Mouse (Mus musculus): ENCODE results near the gene U2af1l4. TPM values are rescaled to one million over a fixed set of nuclear protein-coding genes. Genes with fewer than 3 reads are reported as not detected.
A peak's percentile ranks its signal among the peaks of the same experiment; 100 is the strongest.

The U2af1l4 gene
- polyA plus RNA-seq, 1 experiment = 73.9 TPM

GRCm38 (mm10) chr7:30553810-30554584 lies 9.1 kb upstream of the U2af1l4 start:
- no peak for TF ChIP-seq CTCF (IDR thresholded peaks at IDR 0.05; ENCODE audit: low read depth, low read length)
- TF ChIP-seq POLR2A (IDR thresholded peaks at IDR 0.05; ENCODE audit: insufficient read depth, low read length) = no peak
- TF ChIP-seq EP300 (IDR thresholded peaks at IDR 0.05; ENCODE audit: insufficient read depth, low read depth, low read length) = no peak
- Histone ChIP-seq H3K4me1 (ENCODE audit: control insufficient read depth, insufficient read depth, low read length) (peaks cover 3% of the 10 kb centered on the region), H3K9me3 (replicated peaks; ENCODE audit: control insufficient read depth, insufficient read depth, low read length, poor library complexity, severe bottlenecking) (no peaks in the 10 kb centered on the region), H3K36me3 (ENCODE audit: control insufficient read depth, insufficient read depth, low read length, poor library complexity, severe bottlenecking) (peaks cover 16% of the 10 kb centered on the region), H3K27ac (ENCODE audit: insufficient read depth, low read length) (no peak overlapping the region), H3K27me3 (ENCODE audit: control insufficient read depth, insufficient read depth, low read length, poor library complexity, severe bottlenecking) (no peaks in the 10 kb centered on the region), H3K4me3 (ENCODE audit: low read depth, low read length) (no peak overlapping the region), H3K9ac (ENCODE audit: low read depth, poor library complexity, severe bottlenecking) (peak overlapping the region; percentile 82; the same call in 1 of the 2 replicates)

DNA sequence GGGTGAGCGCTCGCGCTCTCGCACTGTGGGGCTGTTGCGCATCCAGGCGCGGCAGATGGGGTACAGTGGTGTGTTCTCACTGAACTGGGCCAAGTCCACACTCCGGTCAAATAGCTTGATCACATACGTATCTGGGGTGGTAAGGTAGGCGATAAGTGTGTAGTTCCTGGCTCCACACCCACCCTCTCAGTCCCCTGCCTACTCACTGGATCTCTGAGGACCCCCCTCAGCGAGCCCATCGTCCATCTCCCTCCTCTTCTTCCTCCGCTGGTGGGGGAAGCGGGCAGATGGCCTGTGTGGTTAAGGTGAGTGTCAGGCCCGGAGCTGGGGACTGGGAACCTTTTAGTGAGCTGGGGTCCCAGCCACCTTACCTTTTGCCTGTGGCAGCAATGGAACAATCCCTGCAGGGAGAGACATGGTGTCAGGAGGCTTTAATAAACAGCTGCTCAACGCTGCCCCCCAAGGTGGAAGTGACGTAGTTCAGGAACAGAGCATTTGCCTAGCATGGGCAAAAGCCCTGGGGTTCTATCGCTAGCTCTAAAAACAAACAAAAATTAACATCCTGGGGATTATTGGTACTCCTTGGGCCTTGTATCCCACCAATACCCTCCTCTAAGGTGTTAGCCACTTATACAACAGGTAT lies 6.1 kb upstream of the U2af1l4 start:
- Histone ChIP-seq H3K36me3 (ENCODE audit: control insufficient read depth, insufficient read depth, low read length, poor library complexity, severe bottlenecking) (peaks cover 16% of the 10 kb centered on the region), H3K4me3 (ENCODE audit: low read depth, low read length) (no peak overlapping the region), H3K27ac (ENCODE audit: insufficient read depth, low read length) (no peak overlapping the region), H3K9ac (ENCODE audit: low read depth, poor library complexity, severe bottlenecking) (no peak overlapping the region), H3K4me1 (ENCODE audit: control insufficient read depth, insufficient read depth, low read length) (peaks cover 3% of the 10 kb centered on the region), H3K9me3 (replicated peaks; ENCODE audit: control insufficient read depth, insufficient read depth, low read length, poor library complexity, severe bottlenecking) (no peaks in the 10 kb centered on the region), H3K27me3 (ENCODE audit: control insufficient read depth, insufficient read depth, low read length, poor library complexity, severe bottlenecking) (no peaks in the 10 kb centered on the region)
- TF ChIP-seq POLR2A (IDR thresholded peaks at IDR 0.05; ENCODE audit: insufficient read depth, low read length) (no peak), CTCF (IDR thresholded peaks at IDR 0.05; ENCODE audit: low read depth, low read length) (peak; percentile 14)

GRCm38 (mm10) chr7:30557901-30558514 lies 5.1 kb upstream of the U2af1l4 start:
- H3K9ac ChIP-seq (ENCODE audit: low read depth, poor library complexity, severe bottlenecking) = 0 out of 2 replicates have a peak overlapping the region, but pooled peaks have one; percentile 74
- H3K27ac ChIP-seq (ENCODE audit: insufficient read depth, low read length) = no peak overlapping the region
- H3K27me3 ChIP-seq (ENCODE audit: control insufficient read depth, insufficient read depth, low read length, poor library complexity, severe bottlenecking) = no peaks in the 10 kb centered on the region
- H3K36me3 ChIP-seq (ENCODE audit: control insufficient read depth, insufficient read depth, low read length, poor library complexity, severe bottlenecking) = peaks cover 16% of the 10 kb centered on the region
- H3K9me3 ChIP-seq (replicated peaks; ENCODE audit: control insufficient read depth, insufficient read depth, low read length, poor library complexity, severe bottlenecking) = no peaks in the 10 kb centered on the region
- no peak overlapping the region for H3K4me3 ChIP-seq (ENCODE audit: low read depth, low read length)
- peaks cover 3% of the 10 kb centered on the region for H3K4me1 ChIP-seq (ENCODE audit: control insufficient read depth, insufficient read depth, low read length)
- TF ChIP-seq CTCF (IDR thresholded peaks at IDR 0.05; ENCODE audit: low read depth, low read length) (no peak), POLR2A (IDR thresholded peaks at IDR 0.05; ENCODE audit: insufficient read depth, low read length) (no peak), EP300 (IDR thresholded peaks at IDR 0.05; ENCODE audit: insufficient read depth, low read depth, low read length) (no peak)

GRCm38 (mm10) chr7:30558656-30559442 lies 4.3 kb upstream of the U2af1l4 start:
- peaks cover 3% of the 10 kb centered on the region for H3K4me1 ChIP-seq (ENCODE audit: control insufficient read depth, insufficient read depth, low read length)

GRCm38 (mm10) chr7:30559443-30559954 lies 3.6 kb upstream of the U2af1l4 start, which contains the start of gene Lin37:
Lin37 (minus strand) TSS chr7:30559838.
- TF ChIP-seq CTCF (IDR thresholded peaks at IDR 0.05; ENCODE audit: low read depth, low read length) (no peak), EP300 (IDR thresholded peaks at IDR 0.05; ENCODE audit: insufficient read depth, low read depth, low read length) (no peak), POLR2A (IDR thresholded peaks at IDR 0.05; ENCODE audit: insufficient read depth, low read length) (peak; percentile 27)
- Histone ChIP-seq H3K27ac (ENCODE audit: insufficient read depth, low read length) (peak within 1 kb of the TSS; percentile 13; the same call in 1 of the 2 replicates), H3K36me3 (ENCODE audit: control insufficient read depth, insufficient read depth, low read length, poor library complexity, severe bottlenecking) (peaks cover 16% of the 10 kb centered on the region), H3K9ac (ENCODE audit: low read depth, poor library complexity, severe bottlenecking) (peak within 1 kb of the TSS; percentile 74), H3K4me1 (ENCODE audit: control insufficient read depth, insufficient read depth, low read length) (peaks cover 3% of the 10 kb centered on the region), H3K4me3 (ENCODE audit: low read depth, low read length) (peak within 1 kb of the TSS; percentile 93), H3K27me3 (ENCODE audit: control insufficient read depth, insufficient read depth, low read length, poor library complexity, severe bottlenecking) (no peaks in the 10 kb centered on the region), H3K9me3 (replicated peaks; ENCODE audit: control insufficient read depth, insufficient read depth, low read length, poor library complexity, severe bottlenecking) (no peaks in the 10 kb centered on the region)

More at GRCm38 (mm10) chr7:30558656-30559442, 4.3 kb upstream of the U2af1l4 start:
- Histone ChIP-seq H3K9me3 (replicated peaks; ENCODE audit: control insufficient read depth, insufficient read depth, low read length, poor library complexity, severe bottlenecking) (no peaks in the 10 kb centered on the region), H3K36me3 (ENCODE audit: control insufficient read depth, insufficient read depth, low read length, poor library complexity, severe bottlenecking) (peaks cover 16% of the 10 kb centered on the region), H3K27ac (ENCODE audit: insufficient read depth, low read length) (peak overlapping the region; percentile 13; the same call in 1 of the 2 replicates), H3K27me3 (ENCODE audit: control insufficient read depth, insufficient read depth, low read length, poor library complexity, severe bottlenecking) (no peaks in the 10 kb centered on the region), H3K9ac (ENCODE audit: low read depth, poor library complexity, severe bottlenecking) (peak overlapping the region; percentile 74), H3K4me3 (ENCODE audit: low read depth, low read length) (peak overlapping the region; percentile 93)
- TF ChIP-seq EP300 (IDR thresholded peaks at IDR 0.05; ENCODE audit: insufficient read depth, low read depth, low read length) = no peak
- no peak for TF ChIP-seq CTCF (IDR thresholded peaks at IDR 0.05; ENCODE audit: low read depth, low read length)
- no peak for TF ChIP-seq POLR2A (IDR thresholded peaks at IDR 0.05; ENCODE audit: insufficient read depth, low read length)

Measured in ES-Bruce4 (cell line).